Mouse (Mus musculus): ENCODE results near the gene Fkbpl.

Gene Fkbpl

GRCm38 (mm10) chr17:34648141-34648890 is 3.8 kb downstream of the Fkbpl start:
- DNase-seq (ENCODE audit: low spot score in 2 of 2) = no peak

- DNase-seq (ENCODE audit: low spot score in 2 of 2) = no peak
Measured at GRCm38 (mm10) chr17:34649106-34649864, 4.7 kb downstream of the Fkbpl start.

GRCm38 (mm10) chr17:34650781-34651180 is 6.2 kb downstream of the Fkbpl start:
- DNase-seq (ENCODE audit: low spot score in 2 of 2) = no peak

GRCm38 (mm10) chr17:34651507-34652221 is 7.1 kb downstream of the Fkbpl start:
- no peak for DNase-seq (ENCODE audit: low spot score in 2 of 2)

GRCm38 (mm10) chr17:34652546-34652945 is 8.0 kb downstream of the Fkbpl start:
- DNase-seq (ENCODE audit: low spot score in 2 of 2) = no peak

GRCm38 (mm10) chr17:34652985-34653384 is 8.4 kb downstream of the Fkbpl start:
- DNase-seq (ENCODE audit: low spot score in 2 of 2) = no peak

- no peak for DNase-seq (ENCODE audit: low spot score in 2 of 2)
Measured at GRCm38 (mm10) chr17:34653746-34654285, 9.3 kb downstream of the Fkbpl start.

- no peak for DNase-seq (ENCODE audit: low spot score in 2 of 2)
Measured at GRCm38 (mm10) chr17:34654392-34654791, 9.8 kb downstream of the Fkbpl start.

- DNase-seq (ENCODE audit: low spot score in 2 of 2) = no peak
Measured at GRCm38 (mm10) chr17:34655160-34655559, 10.6 kb downstream of the Fkbpl start.

GRCm38 (mm10) chr17:34655581-34655991 is 11.0 kb downstream of the Fkbpl start:
- no peak for DNase-seq (ENCODE audit: low spot score in 2 of 2)

- DNase-seq (ENCODE audit: low spot score in 2 of 2) = no peak
Measured at GRCm38 (mm10) chr17:34656666-34657065, 12.1 kb downstream of the Fkbpl start.

- no peak for DNase-seq (ENCODE audit: low spot score in 2 of 2)
Measured at GRCm38 (mm10) chr17:34657271-34657670, 12.7 kb downstream of the Fkbpl start.

GRCm38 (mm10) chr17:34658145-34658544 is 13.6 kb downstream of the Fkbpl start:
- DNase-seq (ENCODE audit: low spot score in 2 of 2) = no peak

GRCm38 (mm10) chr17:34658591-34658990 is 14.0 kb downstream of the Fkbpl start:
- DNase-seq (ENCODE audit: low spot score in 2 of 2) = no peak

GRCm38 (mm10) chr17:34659181-34659896 is 14.8 kb downstream of the Fkbpl start:
- no peak for DNase-seq (ENCODE audit: low spot score in 2 of 2)

- DNase-seq (ENCODE audit: low spot score in 2 of 2) = no peak
Measured at GRCm38 (mm10) chr17:34659897-34660214, 15.3 kb downstream of the Fkbpl start.

- DNase-seq (ENCODE audit: low spot score in 2 of 2) = no peak
Measured at GRCm38 (mm10) chr17:34660259-34660820, 15.8 kb downstream of the Fkbpl start.

- DNase-seq (ENCODE audit: low spot score in 2 of 2) = no peak
Measured at GRCm38 (mm10) chr17:34661121-34661591, 16.6 kb downstream of the Fkbpl start.

GRCm38 (mm10) chr17:34662468-34662867 is 17.9 kb downstream of the Fkbpl start:
- DNase-seq (ENCODE audit: low spot score in 2 of 2) = no peak

- DNase-seq (ENCODE audit: low spot score in 2 of 2) = no peak
Measured at GRCm38 (mm10) chr17:34662978-34663377, 18.4 kb downstream of the Fkbpl start.

GRCm38 (mm10) chr17:34663558-34663957 is 19.0 kb downstream of the Fkbpl start:
- DNase-seq (ENCODE audit: low spot score in 2 of 2) = no peak

Measured in left cerebral cortex, adult 9 months (tissue).